30 mouse cellular contexts compared by ENCODE assay signal in the genomic region with DNA sequence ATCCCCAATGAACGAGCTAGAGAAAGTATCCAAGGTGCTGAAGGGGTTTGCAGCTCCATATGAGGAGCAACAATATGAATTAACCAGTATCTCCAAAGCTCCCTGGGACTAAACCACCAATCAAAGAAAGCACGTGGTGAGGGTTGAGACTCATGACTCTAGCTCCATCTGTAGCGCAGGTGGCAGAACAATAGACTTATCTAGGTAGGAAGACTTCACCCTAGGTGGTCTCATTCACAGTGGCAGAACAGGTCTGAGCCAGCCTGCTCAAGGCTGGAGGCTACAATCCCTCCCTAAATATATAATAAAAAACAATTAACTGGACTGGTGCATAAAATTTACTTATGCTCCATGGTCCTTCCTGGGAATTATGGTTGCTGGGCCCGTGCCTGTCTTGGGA. TPM values are rescaled to one million over a fixed set of nuclear protein-coding genes. Genes with fewer than 3 reads are reported as not detected.
"Had no signal": no experiment of that assay in that cellular context is flagged by ENCODE, and none has a peak within 500 bp of the region (broad histone marks: within the 10 kb centered on the region; RNA-seq: fewer than 3 reads in every experiment).

No protein-coding gene starts in this region.

- H3K9ac ChIP-seq: heart, embryonic 12.5 days; hindbrain, embryonic 13.5 days; hindbrain, embryonic 15.5 days; kidney, embryonic 15.5 days; limb, embryonic 13.5 days; limb, embryonic 15.5 days; liver, embryonic 13.5 days; liver, embryonic 15.5 days had no signal

- H3K27me3 ChIP-seq: heart, embryonic 12.5 days; hindbrain, embryonic 13.5 days; hindbrain, embryonic 15.5 days; kidney, embryonic 15.5 days; limb, embryonic 13.5 days; limb, embryonic 15.5 days; liver, embryonic 13.5 days; liver, embryonic 15.5 days had no signal

- H3K4me3 ChIP-seq: heart, embryonic 10.5 days; heart, embryonic 12.5 days; hindbrain, embryonic 10.5 days; hindbrain, embryonic 13.5 days; hindbrain, embryonic 15.5 days; kidney, embryonic 15.5 days; limb, embryonic 13.5 days; limb, embryonic 15.5 days; liver, embryonic 13.5 days; liver, embryonic 15.5 days had no signal

- H3K4me2 ChIP-seq: heart, embryonic 12.5 days; hindbrain, embryonic 13.5 days; hindbrain, embryonic 15.5 days; kidney, embryonic 15.5 days; limb, embryonic 13.5 days; limb, embryonic 15.5 days; liver, embryonic 11.5 days; liver, embryonic 13.5 days; liver, embryonic 15.5 days had no signal

- H3K36me3 ChIP-seq: heart, embryonic 10.5 days; heart, embryonic 12.5 days; hindbrain, embryonic 10.5 days; hindbrain, embryonic 13.5 days; hindbrain, embryonic 15.5 days; kidney, embryonic 15.5 days; limb, embryonic 13.5 days; limb, embryonic 15.5 days; liver, embryonic 13.5 days; liver, embryonic 15.5 days had no signal

- H3K4me1 ChIP-seq: heart, embryonic 10.5 days; heart, embryonic 12.5 days; hindbrain, embryonic 10.5 days; hindbrain, embryonic 13.5 days; hindbrain, embryonic 15.5 days; kidney, embryonic 15.5 days; limb, embryonic 13.5 days; limb, embryonic 15.5 days; liver, embryonic 13.5 days; liver, embryonic 15.5 days had no signal

- H3K27ac ChIP-seq: heart, embryonic 10.5 days; hindbrain, embryonic 10.5 days; hindbrain, embryonic 13.5 days; hindbrain, embryonic 15.5 days; hindbrain, postnatal 0 days; kidney, embryonic 15.5 days; kidney, postnatal 0 days; limb, embryonic 13.5 days; limb, embryonic 15.5 days; liver, embryonic 13.5 days; liver, embryonic 15.5 days had no signal

- DNase-seq: gastrocnemius, postnatal 25 days; heart, adult 18-20 months; heart, postnatal 10 days; heart, postnatal 4 days; kidney, adult 11 months; kidney, adult 2 months; kidney, adult 9 months; kidney, postnatal 14 days; kidney, postnatal 36 days; layer of hippocampus, adult 9-11 months; layer of hippocampus, postnatal 36 days; left cerebral cortex, postnatal 4 days; liver, embryonic 13.5 days had no signal

- ATAC-seq: hindbrain, postnatal 0 days; intestine, embryonic 16.5 days had no signal

- H3K9me3 ChIP-seq: heart, embryonic 10.5 days; heart, embryonic 12.5 days; hindbrain, embryonic 10.5 days; hindbrain, embryonic 13.5 days; hindbrain, embryonic 15.5 days; kidney, embryonic 15.5 days; limb, embryonic 13.5 days; limb, embryonic 15.5 days; liver, embryonic 13.5 days; liver, embryonic 15.5 days had no signal

RNA-seq across cellular contexts. Expression of a gene that starts 18.5 kb away (rescaled TPM):
- total RNA-seq: gastrocnemius, adult 18-20 months; gastrocnemius, adult 8-10 months; granulocyte monocyte progenitor cell, adult 5-6 weeks; heart, postnatal 25 days had no signal
